Mouse (Mus musculus) right cerebral cortex, postnatal 25 days (tissue): ENCODE measurements around the gene Abhd12.
"Not testable (repeated sequence)": the region's sequence is repeated elsewhere in the genome, so short reads cannot be mapped to it uniquely, and the experiment has no call there.

Source experiments
- DNase-seq: peaks from one replicate; pipeline ENCODE4 v3.0.0; 2022

Abhd12 gene

GRCm38 (mm10) chr2:150908881-150909280, 4.3 kb upstream of the Abhd12 start:
- DNase-seq, result not testable (repeated sequence)

DNA sequence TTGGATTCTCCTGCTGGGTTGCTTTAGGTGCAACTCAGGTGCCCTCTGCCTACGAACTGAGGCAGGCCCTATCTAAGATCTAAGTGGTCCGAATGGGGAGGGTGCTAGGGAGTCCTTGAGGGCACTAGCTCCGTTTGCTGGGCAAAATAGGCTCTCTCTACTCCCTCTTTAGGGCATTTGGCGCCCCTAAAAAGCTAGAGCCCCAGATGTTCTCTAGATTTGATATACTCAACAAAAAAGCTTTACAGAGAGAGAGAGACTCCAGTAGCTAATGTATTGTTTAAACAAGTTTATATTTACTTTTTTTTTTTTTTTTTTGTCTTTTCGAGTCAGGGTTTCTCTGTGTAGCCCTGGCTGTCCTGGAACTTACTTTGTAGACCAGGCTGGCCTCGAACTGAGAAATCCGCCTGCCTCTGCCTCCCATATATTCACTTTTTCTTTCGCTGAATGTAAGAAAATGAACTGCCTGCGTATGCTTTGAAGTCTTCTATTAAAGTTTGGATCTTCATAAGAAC, 452 bp upstream of the Abhd12 start, which contains the start of gene Gins1:
Gins1 (plus strand) TSS at position 465 of the 515 bp plus-strand sequence.
- DNase-seq, result no peak

DNA sequence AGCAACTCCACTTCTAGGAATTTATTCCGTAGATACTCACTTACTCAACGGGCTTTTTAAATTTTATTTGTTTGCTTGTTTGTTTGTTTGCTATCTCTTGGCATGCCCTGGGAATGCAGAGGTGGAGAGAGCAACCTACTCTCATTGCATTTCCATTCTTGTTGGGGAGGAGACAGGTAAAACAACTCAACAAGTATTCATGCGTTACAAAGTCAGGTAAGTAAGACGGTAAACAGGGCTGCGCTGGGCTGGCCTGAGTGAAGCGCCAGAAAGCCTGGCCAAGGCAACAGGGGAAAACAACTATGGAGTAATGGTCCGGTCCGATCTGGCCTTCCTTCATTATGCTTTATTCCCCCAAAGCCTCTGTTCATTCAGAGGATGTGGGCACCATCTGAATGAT, 2.2 kb downstream of the Abhd12 start:
- no peak for DNase-seq

DNA sequence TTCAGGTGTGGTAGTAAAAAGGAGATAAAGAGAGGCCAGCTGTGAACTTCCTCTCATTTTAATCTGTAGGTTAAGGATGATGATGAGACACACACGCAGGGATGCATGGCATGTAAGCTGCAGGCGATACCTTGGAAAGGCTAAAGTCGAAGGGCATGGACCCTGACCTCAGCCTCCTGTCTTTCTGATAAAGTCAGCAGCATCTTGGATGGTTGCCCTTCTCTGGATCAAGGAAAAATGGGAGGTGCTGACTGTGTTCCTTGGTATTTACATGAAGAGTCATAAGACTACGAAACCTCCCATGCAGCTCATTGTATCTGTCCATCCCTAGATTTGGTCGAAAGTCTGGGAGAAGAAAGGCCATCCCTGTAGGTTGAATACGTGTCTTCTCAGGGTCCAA, 4.2 kb downstream of the Abhd12 start:
- no peak for DNase-seq

DNA sequence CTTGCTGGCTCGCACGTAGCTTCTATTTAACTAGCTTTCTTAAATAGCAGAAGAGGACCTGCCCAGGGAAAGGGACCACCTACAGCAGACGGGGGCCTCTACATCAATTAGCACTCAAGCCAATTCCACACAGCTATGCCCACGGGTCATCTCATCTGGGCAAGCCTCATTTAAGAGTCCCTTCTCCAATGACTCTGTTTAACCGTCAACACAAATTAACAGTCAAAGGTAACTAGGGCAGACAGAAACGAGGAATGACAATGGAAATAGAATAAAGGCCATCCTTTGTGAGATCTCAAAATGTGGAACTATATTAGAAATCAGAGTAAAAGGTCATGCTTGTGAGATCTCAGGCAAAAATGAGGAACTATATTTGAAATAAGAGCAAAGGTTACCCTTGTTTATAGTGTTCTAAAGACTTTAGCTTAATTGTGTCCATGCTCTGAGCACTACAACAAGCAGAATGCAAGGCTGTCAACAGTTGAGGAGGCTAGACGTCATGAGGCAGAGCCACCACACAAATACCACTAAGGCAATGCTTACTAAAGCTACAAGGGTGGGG, 8.8 kb downstream of the Abhd12 start:
- no peak for DNase-seq

DNA sequence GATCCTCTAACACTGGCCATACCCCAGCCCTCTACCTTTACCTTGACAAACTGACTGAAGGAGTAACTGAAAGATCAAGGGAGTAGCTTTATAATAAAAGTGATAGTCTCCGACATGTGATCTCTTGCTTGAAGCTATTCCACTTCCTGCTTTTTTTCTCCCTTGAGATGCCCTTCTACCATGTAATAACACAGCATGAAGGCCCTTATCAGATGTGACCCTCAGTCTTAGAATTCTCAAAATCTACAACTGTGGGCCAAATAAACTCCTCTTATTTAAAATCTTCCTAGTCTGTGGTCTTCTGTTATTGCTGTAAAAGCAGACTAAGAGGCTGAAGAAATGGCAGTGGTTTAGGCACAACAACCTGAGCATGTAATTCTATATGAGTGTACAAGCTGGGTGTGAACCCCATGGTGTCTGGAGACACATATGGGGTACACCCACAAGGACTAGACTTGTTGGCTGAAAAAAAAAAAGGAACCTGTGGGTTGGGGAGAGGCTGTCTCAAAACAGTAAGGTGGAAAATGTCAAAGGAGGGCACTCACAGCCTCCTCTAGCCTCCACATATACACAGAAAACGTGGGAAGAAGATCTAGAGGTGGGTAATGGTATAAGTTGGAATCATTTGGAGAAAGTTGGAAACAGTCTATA, 9.8 kb downstream of the Abhd12 start:
- no peak for DNase-seq

DNA sequence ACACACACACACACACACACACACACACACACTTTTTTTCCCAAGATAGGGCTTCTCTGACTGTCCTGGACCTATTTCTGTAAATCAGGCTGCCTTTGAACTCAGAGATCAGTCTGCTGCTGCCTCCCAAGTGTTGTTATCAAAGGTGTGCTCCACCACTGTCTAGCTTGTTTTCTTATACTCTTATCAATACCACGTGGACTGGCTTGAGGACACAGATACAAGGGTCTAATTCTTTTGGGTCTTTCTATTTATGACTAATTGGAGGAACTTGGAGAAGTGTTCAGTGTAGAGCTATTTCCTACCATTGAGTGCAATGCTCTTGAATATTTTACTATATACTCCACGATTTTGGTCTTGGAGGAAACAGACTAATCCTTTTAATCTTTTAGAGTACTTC, 17.2 kb downstream of the Abhd12 start:
- no peak for DNase-seq

GRCm38 (mm10) chr2:150886315-150886714, 18.2 kb downstream of the Abhd12 start:
- DNase-seq, result no peak

- DNase-seq, result no peak
Measured at GRCm38 (mm10) chr2:150885814-150886213, 18.7 kb downstream of the Abhd12 start.

- no peak for DNase-seq
Measured at GRCm38 (mm10) chr2:150884779-150885110, 19.8 kb downstream of the Abhd12 start.

DNA sequence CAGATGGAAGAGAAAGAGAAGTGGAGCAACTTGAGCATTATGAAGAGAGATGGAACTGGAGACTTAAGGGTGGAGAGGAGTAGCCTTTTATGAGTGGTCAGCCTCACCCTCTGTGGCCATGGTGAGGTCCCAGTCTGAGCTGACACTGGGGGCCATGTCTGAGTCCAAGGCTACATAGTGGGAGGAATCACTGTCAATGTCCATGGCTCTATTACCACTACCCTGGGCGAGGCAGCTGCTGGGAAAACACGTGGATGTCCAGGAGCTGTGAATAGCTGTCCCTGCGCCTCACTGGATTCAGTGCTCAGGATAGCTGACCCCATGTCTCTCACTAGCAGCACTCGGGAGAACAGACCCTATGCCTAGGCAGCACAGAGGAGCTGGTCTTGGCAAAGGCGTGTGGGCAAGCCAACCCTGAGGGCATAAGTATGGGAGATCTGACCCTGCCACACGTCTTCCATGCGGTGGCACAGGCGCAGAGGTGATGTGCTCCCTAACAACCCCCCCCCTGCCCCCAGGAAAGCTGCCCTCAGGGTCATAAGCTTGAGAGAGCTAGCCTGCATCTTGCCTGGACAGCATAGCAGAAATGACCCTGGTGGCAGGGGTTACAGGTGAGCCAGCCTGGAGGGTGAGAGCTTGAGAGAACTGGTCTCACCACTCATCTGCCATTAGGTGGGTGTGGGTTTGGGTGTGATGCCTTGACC, 20.3 kb downstream of the Abhd12 start:
- DNase-seq, result no peak

DNA sequence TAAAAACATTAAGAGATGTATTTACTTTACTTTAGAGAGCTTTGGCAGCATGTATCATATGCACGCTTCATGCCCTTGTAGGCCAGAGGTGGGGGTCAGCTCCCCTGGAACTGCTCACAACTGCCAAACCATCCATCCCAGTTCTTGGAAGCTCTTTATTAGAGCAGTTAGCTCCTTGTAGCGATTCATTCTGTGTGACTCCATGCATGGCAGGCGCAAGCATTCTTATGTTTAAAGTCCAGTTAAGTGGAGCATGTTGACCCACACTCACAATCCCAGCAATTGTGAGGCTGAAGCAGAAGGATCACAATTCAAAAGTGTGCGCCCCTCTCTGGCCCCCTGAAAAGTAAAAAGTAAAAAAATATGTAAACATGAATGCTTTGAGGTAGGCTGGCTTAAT, 27.0 kb downstream of the Abhd12 start:
- no peak for DNase-seq

DNA sequence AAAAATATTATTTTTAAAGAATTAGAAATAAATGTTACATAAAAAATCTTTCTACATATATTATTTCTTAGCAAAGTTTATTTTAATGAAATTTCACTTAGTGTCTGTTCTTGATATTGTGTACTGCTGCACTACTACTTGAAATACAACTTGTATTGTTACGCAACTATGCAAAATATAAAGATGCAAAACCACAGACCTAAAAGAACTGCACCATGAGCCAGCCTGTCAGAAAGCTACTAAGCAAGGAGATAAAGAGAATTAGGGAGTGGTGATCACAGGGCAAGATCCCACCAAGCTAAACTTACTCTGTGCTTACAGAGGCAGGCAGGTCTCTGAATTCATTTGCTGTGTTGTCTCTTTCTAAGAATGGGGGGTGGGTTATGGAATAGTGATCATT, 29.3 kb downstream of the Abhd12 start:
- DNase-seq, result no peak

- DNase-seq, result no peak
Measured at GRCm38 (mm10) chr2:150874508-150874907, 30.0 kb downstream of the Abhd12 start.

- DNase-seq, result no peak
Measured at GRCm38 (mm10) chr2:150869446-150869845, 35.1 kb downstream of the Abhd12 start.

DNA sequence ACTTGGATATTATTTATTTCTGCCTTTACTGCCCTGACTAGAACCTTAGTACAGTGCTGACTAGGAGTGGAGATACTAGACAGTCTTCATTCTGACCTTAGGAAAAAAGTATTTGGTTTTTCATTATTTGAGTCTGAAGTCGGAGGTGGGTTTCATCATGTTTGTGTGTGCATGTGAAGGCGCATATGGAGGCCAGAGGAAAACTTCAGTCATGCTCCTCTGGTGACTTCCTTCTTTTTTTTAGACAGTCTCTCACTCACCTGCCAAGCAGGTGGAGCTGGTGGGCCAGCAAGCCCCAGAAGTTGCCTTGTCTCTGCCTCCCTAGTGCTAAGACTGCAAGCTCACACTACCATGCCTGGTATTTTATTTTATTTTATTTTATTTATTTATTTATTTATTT, 37.5 kb downstream of the Abhd12 start:
- DNase-seq, result no peak

GRCm38 (mm10) chr2:150861128-150861527, 43.4 kb downstream of the Abhd12 start:
- no peak for DNase-seq

DNA sequence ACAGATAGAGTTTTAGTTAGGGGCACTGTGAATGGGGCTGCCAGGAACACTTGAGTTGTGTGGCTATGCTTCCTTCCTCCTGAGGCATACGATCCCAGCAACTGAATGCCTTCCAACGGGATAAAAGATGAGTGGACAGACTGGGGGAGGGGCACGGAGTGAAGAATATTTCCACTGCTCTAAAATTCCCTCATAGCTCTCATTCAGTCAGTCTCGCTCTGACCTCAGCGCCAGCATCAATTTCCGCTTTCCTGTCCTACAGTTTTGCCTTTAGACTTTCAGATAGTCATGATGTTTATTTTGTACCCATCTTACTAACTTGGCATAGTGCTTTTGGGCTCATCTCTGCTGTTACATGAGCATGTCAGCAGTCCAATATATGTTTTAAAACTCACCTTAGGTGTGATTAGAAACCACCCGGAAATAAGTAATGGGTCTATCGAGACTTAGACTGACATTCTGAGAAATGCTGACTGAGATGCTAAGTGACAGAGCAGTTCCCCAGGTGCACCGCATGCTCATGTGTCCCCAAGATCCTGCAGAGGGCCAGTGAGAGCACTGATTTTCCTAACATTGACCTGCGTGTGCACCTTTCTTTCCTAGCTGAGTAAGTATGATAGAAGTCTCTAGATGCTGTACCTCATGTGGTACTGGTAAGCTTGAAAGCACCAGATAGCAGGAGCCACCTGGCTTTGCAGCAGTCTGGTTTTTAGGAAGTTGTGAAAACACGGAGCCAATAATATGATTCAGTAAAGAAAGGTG, 44.7 kb downstream of the Abhd12 start:
- no peak for DNase-seq

DNA sequence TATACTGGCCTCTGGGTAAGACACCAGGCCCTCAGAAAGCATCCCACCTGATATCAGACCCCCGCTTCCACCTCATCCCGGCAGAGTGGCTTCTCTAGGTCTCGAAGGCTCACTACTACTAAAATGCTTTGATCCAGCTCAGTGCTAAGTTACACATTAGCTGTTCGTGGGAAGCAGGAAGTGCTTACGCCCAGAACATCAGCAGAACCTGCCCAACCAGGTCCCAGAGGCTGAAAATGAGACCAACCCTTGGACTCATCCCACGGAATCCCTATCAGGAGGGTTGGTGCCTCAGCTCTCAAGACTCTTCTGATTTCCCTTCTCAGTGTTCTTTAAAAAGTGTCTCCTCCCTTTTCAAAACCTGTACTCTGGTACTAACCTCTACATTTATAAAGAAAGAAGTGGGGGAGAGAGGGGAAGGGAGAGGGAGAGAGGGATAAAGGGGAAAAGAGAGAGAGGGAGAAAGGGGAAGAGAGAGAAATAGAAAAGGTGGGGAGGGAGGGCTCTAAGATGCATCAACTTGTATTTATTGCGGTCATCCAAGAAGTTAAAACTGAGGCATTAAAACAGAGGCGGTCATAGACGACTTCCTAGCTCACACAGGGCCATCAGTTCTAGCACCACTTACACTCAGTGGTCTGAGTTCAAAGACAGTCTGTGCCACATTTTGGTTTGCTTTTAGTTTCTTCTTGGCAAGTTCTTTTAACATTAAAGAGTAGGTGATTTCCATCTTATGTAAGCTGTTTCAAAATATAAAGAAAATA, 45.6 kb downstream of the Abhd12 start:
- DNase-seq, result no peak

DNA sequence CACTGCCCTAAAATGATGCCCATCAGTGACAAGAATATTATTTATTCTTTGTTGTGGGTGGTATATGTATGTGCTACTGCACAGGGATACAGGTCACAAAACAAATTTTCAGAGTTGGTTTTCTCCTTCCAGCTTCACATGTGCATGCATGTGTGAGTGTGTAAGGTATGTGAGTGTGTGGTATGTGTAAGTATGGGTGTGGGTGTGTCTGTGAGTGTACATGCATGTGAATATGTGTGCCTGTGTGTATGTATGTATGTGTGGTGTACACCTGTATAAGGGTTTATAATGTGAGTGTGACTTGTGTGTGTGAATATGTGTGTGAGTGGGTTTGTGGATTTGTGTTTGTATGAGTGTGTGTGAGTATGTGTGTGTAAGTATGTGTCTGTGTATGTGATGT, 49.4 kb downstream of the Abhd12 start:
- no peak for DNase-seq

DNA sequence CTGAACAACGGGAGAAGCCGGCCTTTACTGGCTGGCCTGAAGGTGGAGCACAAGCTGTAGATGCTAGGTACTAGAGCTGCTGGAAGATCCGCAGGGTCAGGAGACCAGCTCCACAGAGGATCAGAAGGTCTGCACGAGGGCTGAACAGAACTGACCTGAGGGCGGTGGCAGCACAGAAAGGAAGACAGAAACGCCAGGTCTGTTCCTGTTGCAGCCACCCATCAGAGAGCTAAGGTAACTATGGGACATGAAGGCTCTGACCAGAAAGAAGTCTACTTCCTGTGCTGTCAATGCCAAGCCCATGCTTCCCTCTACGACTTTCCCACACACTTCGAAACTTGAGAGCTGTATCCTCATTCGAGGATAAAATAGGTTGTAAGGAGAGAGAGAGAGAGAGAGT, 53.3 kb downstream of the Abhd12 start:
- DNase-seq, result no peak

- no peak for DNase-seq
Measured at GRCm38 (mm10) chr2:150847436-150847995, 57.0 kb downstream of the Abhd12 start.
